Mouse (Mus musculus) erythroblast, embryonic 14.5 days (primary cell): ENCODE results near the gene Adarb1. TPM values are rescaled to one million over a fixed set of nuclear protein-coding genes. Genes with fewer than 3 reads are reported as not detected.

Source experiments
- H3K27me3 ChIP-seq: 2 replicates; pipeline ENCODE4 v1.6.1; 2012; ENCODE audit warnings: inconsistent platforms; ENCODE audit not compliant: control insufficient read depth
- H3K36me3 ChIP-seq: 2 replicates; pipeline ENCODE4 v1.6.1; 2012; ENCODE audit warnings: mild to moderate bottlenecking, inconsistent platforms; ENCODE audit not compliant: control insufficient read depth
- H3K4me1 ChIP-seq: 2 replicates; pipeline ENCODE4 v1.6.1; 2012; ENCODE audit warnings: inconsistent platforms; ENCODE audit not compliant: control insufficient read depth
- H3K4me3 ChIP-seq: replicated peaks from 2 replicates; pipeline ENCODE3; 2012; ENCODE audit warnings: moderate library complexity, mild to moderate bottlenecking, inconsistent platforms
- H3K9me3 ChIP-seq: 2 replicates; pipeline ENCODE4 v1.6.1; 2012; ENCODE audit warnings: low read length, inconsistent platforms, mixed read lengths; ENCODE audit not compliant: control insufficient read depth
- GATA1 ChIP-seq: IDR thresholded peaks from 2 replicates; pipeline ENCODE4 v1.6.1; 2012; ENCODE audit warnings: low read length, inconsistent platforms, mixed read lengths
- TAL1 ChIP-seq: IDR thresholded peaks from 3 replicates; pipeline ENCODE4 v1.6.1; 2012; ENCODE audit warnings: low read length, inconsistent platforms, mixed read lengths
- polyA plus RNA-seq: library from polyadenylated mRNA; stranded (reverse); fragments of >175 nt; gene quantifications from 2 replicates; pipeline ENCODE4 v1.2.3, GENCODE M21; 2012

Gene Adarb1
- polyA plus RNA-seq, 1 experiment = not detected

DNA sequence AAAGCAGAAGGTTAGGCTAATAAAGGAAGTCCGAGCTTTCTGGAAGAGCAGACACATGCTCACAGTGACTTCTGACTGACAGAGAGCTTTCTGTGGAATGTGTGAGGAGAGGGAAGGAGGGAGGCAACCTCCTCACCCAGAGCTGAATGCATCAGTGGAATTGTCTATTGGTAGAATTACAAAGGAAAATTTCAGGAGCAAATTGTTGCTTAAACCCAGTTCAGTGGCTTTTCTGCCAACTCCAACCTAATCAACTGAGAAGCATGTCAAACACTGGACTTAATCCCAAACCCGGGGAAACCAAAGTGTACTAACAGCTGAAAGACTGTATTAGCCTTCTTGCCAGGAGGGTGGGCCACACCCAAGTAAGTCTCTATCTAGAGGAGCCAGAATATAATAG is 36.9 kb downstream of the Adarb1 start:
- Histone ChIP-seq H3K27me3 (no peaks in the 10 kb centered on the region), H3K4me1 (no peaks in the 10 kb centered on the region), H3K9me3 (no peaks in the 10 kb centered on the region), H3K4me3 (no peak overlapping the region), H3K36me3 (no peaks in the 10 kb centered on the region)
- no peak for TF ChIP-seq TAL1

DNA sequence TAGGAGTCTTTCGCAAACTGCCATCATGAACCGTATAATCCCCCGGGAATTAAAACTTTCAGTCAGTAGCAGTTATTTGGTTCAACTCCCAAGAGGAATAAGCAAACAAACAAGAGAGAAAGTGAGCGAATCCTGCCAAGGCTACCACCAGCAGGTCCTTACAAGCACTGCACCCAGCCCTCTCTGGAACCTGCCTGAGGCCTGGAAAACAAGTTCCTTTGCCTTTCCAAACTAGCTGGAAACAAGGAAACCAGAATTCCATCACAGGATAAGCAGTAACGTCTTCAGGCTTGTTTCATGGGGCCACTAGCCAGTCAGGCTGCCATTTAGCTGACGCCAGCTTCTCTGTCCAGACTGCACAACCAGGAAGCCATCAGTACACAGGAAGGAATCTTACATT is 37.4 kb downstream of the Adarb1 start:
- H3K4me3 ChIP-seq = no peak overlapping the region
- TF ChIP-seq TAL1 (no peak), GATA1 (no peak)
- no peaks in the 10 kb centered on the region for H3K27me3 ChIP-seq
- H3K4me1 ChIP-seq = no peaks in the 10 kb centered on the region
- no peaks in the 10 kb centered on the region for H3K9me3 ChIP-seq
- H3K36me3 ChIP-seq = no peaks in the 10 kb centered on the region

DNA sequence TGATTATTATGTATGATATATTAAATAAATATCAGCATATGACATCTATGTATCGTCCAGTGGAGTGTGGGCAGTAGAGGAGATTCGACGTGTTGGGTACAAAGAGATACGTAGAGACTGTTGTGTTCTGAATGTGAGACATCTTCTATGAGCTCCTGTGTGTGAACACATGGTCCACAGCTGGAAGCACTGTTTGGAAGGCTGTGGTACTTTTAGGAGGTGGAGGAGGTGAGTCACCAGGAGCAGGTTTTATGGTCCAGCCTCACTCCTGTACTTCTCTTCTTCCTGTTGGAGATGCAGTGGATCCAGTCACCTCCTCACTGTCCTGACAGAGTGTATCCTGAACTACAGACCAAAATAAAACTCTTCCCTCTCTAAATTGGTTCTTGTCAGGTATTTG is 38.9 kb downstream of the Adarb1 start:
- H3K4me3 ChIP-seq = no peak overlapping the region
- H3K4me1 ChIP-seq = no peaks in the 10 kb centered on the region
- no peaks in the 10 kb centered on the region for H3K36me3 ChIP-seq
- TF ChIP-seq GATA1 (no peak), TAL1 (no peak)
- H3K9me3 ChIP-seq = no peaks in the 10 kb centered on the region
- no peaks in the 10 kb centered on the region for H3K27me3 ChIP-seq

DNA sequence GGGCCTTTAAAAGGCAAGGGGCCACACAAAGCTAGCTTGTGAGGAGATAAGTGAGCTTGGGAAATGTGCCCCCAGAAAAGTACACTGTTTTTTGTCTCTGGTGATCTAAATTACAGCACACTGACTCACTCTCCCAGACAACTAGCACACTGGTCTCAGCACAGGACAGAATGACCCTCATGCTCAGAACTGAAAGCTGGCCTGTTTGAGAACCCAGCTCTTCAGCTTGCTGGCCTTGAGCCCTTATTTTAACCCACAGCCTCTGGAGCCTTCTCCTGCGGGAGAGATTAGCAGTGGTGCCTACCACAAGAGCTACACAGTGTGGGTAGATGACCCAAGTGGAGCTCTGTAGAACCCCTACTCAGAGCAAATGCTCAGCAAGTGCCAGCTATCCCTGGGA is 42.0 kb downstream of the Adarb1 start:
- no peak for TF ChIP-seq GATA1
- H3K4me1 ChIP-seq = no peaks in the 10 kb centered on the region
- no peak overlapping the region for H3K4me3 ChIP-seq
- no peaks in the 10 kb centered on the region for H3K9me3 ChIP-seq
- H3K36me3 ChIP-seq = no peaks in the 10 kb centered on the region
- no peaks in the 10 kb centered on the region for H3K27me3 ChIP-seq

DNA sequence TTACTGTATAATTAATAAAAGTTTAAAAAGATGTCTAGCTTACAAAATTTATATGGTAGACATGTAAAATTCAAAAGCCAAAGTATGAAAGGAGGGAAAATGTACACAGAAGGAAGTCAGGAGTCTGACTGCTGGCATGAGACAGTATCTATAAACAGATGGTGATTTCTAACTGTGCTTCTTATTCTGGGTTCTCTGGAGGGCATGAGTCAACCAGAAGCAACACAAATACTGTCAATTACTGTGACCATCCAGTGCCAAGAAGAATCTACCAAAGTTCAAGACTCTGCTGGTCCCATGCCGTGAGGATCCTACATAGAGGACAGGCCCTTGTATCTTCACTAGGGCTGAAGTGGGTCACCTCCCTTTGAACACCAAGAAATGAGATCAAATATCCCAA is 43.1 kb downstream of the Adarb1 start:
- TF ChIP-seq TAL1 (no peak), GATA1 (no peak)
- Histone ChIP-seq H3K4me3 (no peak overlapping the region), H3K36me3 (no peaks in the 10 kb centered on the region), H3K4me1 (no peaks in the 10 kb centered on the region), H3K9me3 (no peaks in the 10 kb centered on the region), H3K27me3 (no peaks in the 10 kb centered on the region)

DNA sequence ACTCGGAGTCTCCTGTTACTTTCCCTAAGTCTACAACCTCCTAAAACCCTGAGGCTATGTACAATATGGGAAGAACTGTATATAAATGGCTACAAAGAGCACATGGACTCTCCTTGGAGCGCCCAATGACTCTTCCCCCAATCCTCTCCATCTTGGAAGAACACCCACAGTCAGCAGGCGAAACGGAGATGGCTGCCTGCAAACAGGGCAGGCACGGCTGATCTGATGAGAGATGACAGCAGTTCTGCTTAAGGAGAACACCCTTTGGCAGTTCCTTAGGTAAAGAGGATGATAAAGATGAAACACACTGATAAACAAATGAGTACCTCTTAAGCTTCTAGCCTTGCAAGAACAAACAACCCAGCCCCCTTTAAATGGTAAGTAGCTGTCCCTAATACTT is 43.7 kb downstream of the Adarb1 start:
- TF ChIP-seq GATA1 (no peak), TAL1 (no peak)
- Histone ChIP-seq H3K4me3 (no peak overlapping the region), H3K9me3 (no peaks in the 10 kb centered on the region), H3K36me3 (no peaks in the 10 kb centered on the region), H3K4me1 (no peaks in the 10 kb centered on the region), H3K27me3 (no peaks in the 10 kb centered on the region)

DNA sequence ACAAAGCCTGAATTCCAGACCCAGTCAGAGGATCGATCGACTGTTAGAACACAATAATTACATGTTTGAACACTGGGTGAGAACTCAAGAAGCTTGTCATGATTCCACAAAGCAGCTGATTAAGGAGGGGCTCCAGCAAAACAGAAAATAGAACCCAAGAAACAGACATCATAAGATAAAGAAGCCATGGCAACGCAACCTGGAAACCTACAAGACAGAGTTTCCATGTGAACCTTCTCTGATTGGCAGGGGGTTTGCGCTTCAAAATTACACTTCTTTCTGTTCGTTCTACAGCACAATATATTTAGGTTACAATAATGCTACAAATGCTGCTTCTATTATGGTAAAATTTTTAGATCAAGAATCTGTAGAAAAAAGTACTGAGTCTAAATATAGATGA is 47.9 kb downstream of the Adarb1 start:
- TF ChIP-seq GATA1 (no peak), TAL1 (no peak)
- no peaks in the 10 kb centered on the region for H3K9me3 ChIP-seq
- no peaks in the 10 kb centered on the region for H3K4me1 ChIP-seq
- no peaks in the 10 kb centered on the region for H3K27me3 ChIP-seq
- H3K4me3 ChIP-seq = no peak overlapping the region
- no peaks in the 10 kb centered on the region for H3K36me3 ChIP-seq

DNA sequence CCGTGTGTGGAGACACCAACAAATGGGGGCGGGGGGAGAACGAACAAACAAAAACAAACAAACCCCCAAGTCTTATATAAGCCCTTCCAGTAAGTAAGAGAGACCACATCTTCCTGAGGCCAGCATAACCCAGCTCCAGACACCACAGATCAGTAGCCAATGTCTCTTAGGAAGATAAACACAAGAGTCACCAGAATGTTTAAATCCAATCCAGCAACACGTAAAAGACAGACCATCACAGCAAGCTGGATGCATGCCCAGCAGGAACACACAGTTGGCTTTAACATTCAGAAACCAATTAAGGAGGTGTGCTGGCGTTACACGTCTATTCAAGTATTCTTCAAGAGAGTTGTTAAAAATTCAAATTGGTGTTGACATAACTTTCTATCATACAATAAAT is 50.1 kb downstream of the Adarb1 start:
- TF ChIP-seq TAL1 (no peak), GATA1 (no peak)
- no peaks in the 10 kb centered on the region for H3K27me3 ChIP-seq
- no peaks in the 10 kb centered on the region for H3K9me3 ChIP-seq
- H3K4me3 ChIP-seq = no peak overlapping the region
- H3K36me3 ChIP-seq = no peaks in the 10 kb centered on the region
- H3K4me1 ChIP-seq = no peaks in the 10 kb centered on the region

DNA sequence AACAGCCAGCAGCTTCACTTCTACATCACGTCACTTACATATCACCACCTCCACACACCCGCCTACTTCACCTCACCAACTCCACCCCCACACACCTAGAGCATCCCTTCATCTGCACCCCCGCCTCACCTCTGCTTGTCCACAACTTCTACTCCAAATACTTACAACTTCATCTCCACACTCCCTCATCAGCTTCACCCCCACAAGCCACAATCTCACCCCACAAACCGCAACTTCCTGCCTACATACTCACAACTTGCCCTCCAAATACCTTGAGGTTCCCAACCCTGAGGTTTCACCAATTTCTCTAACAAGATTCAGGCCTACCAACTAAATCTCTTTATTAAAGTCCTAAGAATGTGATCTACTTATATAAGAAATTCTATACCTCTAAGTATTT is 51.1 kb downstream of the Adarb1 start:
- TF ChIP-seq GATA1 (no peak), TAL1 (no peak)
- no peaks in the 10 kb centered on the region for H3K27me3 ChIP-seq
- H3K9me3 ChIP-seq = no peaks in the 10 kb centered on the region
- no peak overlapping the region for H3K4me3 ChIP-seq
- no peaks in the 10 kb centered on the region for H3K4me1 ChIP-seq
- no peaks in the 10 kb centered on the region for H3K36me3 ChIP-seq

DNA sequence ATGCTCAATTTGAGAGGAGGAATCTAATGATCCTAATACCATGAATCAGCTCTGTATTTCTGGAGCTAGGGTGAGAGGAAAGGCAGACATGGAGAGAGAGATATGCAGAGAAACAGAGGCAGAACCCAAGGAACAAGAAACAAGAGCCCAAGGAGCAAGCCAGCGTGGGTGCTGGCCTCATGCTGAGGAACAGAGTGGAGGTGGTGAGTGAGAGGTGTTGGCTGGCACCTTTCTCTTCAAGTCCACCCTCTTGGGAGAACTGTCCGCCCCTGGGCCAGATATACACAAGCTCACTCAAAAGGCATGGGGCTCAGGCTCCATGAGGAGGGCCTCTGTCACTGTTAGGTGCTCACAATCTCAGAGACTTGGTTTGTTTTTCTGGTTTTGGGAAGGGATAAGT is 52.9 kb downstream of the Adarb1 start:
- Histone ChIP-seq H3K4me3 (no peak overlapping the region), H3K36me3 (no peaks in the 10 kb centered on the region), H3K9me3 (no peaks in the 10 kb centered on the region), H3K4me1 (no peaks in the 10 kb centered on the region), H3K27me3 (no peaks in the 10 kb centered on the region)
- TF ChIP-seq GATA1 (no peak), TAL1 (no peak)

DNA sequence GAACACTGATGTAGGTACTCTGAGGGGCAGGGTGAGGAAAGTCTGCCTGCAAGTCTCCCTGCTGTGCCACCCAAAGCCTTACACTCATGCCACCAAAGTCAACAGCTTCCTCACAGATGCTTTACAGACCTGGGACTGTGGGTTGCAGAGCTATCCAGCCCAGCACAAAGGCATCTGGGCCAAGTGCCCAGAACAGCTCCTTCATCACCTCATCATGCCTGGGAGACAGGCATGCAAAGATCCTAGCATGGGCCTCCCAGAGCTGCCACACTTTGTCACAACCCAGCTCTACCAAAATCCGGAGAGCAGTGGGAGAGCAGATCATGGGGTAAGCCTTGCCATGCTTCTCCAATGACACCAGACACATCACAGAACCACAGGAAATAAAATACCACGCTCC is 57.6 kb downstream of the Adarb1 start:
- no peaks in the 10 kb centered on the region for H3K4me1 ChIP-seq
- TF ChIP-seq TAL1 (no peak), GATA1 (no peak)
- H3K36me3 ChIP-seq = no peaks in the 10 kb centered on the region

More for the DNA sequence above, 57.6 kb downstream of the Adarb1 start:
- no peak overlapping the region for H3K4me3 ChIP-seq
- H3K27me3 ChIP-seq = no peaks in the 10 kb centered on the region
- H3K9me3 ChIP-seq = no peaks in the 10 kb centered on the region
